Mouse (Mus musculus): ENCODE measurements at regions not wholly inside any gene's neighbourhood (a gene's known extent, or its start where the extent isn't known, plus 50 kb on each side); places are given as distances from the start of the nearest gene placed in this dataset.

- Histone ChIP-seq H3K27ac (ENCODE audit: control insufficient read depth, low read depth, low read length) (no peak overlapping the region), H3K4me3 (ENCODE audit: control insufficient read depth in 1 of 2, insufficient read depth in 1 of 2, low read depth in 2 of 2, low read length in 2 of 2) (no peak overlapping the region), H3K36me3 (ENCODE audit: control insufficient read depth in 1 of 2, insufficient read depth in 2 of 2, low read length in 2 of 2) (no peaks in the 10 kb centered on the region), H3K79me2 (ENCODE audit: control insufficient read depth, insufficient read depth, low read length, poor library complexity) (no peaks in the 10 kb centered on the region), H3K27me3 (ENCODE audit: control insufficient read depth in 1 of 2, insufficient read depth in 2 of 2, low read length in 2 of 2) (no peaks in the 10 kb centered on the region), H3K4me1 (ENCODE audit: control insufficient read depth in 1 of 2, insufficient read depth in 2 of 2, low read length in 2 of 2) (no peaks in the 10 kb centered on the region), H3K9me3 (replicated peaks; ENCODE audit: insufficient read depth, low read length) (no peaks in the 10 kb centered on the region), H3K9ac (ENCODE audit: control insufficient read depth, low read depth, low read length, poor library complexity, severe bottlenecking) (no peak overlapping the region)
- no peak for TF ChIP-seq TAL1 (IDR thresholded peaks at IDR 0.05; ENCODE audit: low read length)
- no peak for DNase-seq (ENCODE audit: low read depth, low spot score)
Observed at GRCm38 (mm10) chr15:93857336-93857901, 261.7 kb upstream of the Prickle1 start.

DNA sequence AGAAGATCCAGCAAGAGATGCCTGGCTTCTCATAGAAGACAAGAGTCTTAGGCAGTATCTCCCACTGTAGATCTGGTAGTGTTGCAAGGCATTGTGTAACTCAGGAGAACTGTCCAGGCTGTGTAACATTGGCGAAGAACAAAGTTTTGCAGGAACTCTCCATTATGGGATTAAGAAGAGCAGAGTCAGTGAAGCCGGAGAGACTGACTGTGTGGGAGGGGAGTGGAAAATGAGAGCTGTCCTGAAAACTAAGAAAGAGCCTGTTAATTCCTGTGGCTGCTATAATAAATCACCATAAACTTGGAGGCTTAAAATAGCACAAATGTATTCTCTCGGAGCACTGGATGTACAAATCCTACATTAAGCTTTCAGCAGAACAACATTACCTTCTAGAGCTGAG, 257.5 kb upstream of the Prickle1 start:
- Histone ChIP-seq H3K79me2 (ENCODE audit: control insufficient read depth, insufficient read depth, low read length, poor library complexity) (no peaks in the 10 kb centered on the region), H3K4me1 (ENCODE audit: control insufficient read depth in 1 of 2, insufficient read depth in 2 of 2, low read length in 2 of 2) (no peaks in the 10 kb centered on the region), H3K9ac (ENCODE audit: control insufficient read depth, low read depth, low read length, poor library complexity, severe bottlenecking) (no peak overlapping the region), H3K27ac (ENCODE audit: control insufficient read depth, low read depth, low read length) (no peak overlapping the region), H3K36me3 (ENCODE audit: control insufficient read depth in 1 of 2, insufficient read depth in 2 of 2, low read length in 2 of 2) (no peaks in the 10 kb centered on the region), H3K9me3 (replicated peaks; ENCODE audit: insufficient read depth, low read length) (no peaks in the 10 kb centered on the region), H3K4me3 (ENCODE audit: control insufficient read depth in 1 of 2, insufficient read depth in 1 of 2, low read depth in 2 of 2, low read length in 2 of 2) (no peak overlapping the region), H3K27me3 (ENCODE audit: control insufficient read depth in 1 of 2, insufficient read depth in 2 of 2, low read length in 2 of 2) (no peaks in the 10 kb centered on the region)
- TF ChIP-seq CHD2 (IDR thresholded peaks at IDR 0.05; ENCODE audit: low read length) (no peak), SIN3A (IDR thresholded peaks at IDR 0.05; ENCODE audit: low read length) (no peak)
- no peak for DNase-seq (ENCODE audit: low read depth, low spot score)

- Histone ChIP-seq H3K4me3 (ENCODE audit: control insufficient read depth in 1 of 2, insufficient read depth in 1 of 2, low read depth in 2 of 2, low read length in 2 of 2) (no peak overlapping the region), H3K27me3 (ENCODE audit: control insufficient read depth in 1 of 2, insufficient read depth in 2 of 2, low read length in 2 of 2) (no peaks in the 10 kb centered on the region), H3K36me3 (ENCODE audit: control insufficient read depth in 1 of 2, insufficient read depth in 2 of 2, low read length in 2 of 2) (no peaks in the 10 kb centered on the region), H3K4me1 (ENCODE audit: control insufficient read depth in 1 of 2, insufficient read depth in 2 of 2, low read length in 2 of 2) (no peaks in the 10 kb centered on the region), H3K9ac (ENCODE audit: control insufficient read depth, low read depth, low read length, poor library complexity, severe bottlenecking) (no peak overlapping the region), H3K9me3 (replicated peaks; ENCODE audit: insufficient read depth, low read length) (no peaks in the 10 kb centered on the region), H3K79me2 (ENCODE audit: control insufficient read depth, insufficient read depth, low read length, poor library complexity) (no peaks in the 10 kb centered on the region), H3K27ac (ENCODE audit: control insufficient read depth, low read depth, low read length) (no peak overlapping the region)
- TF ChIP-seq RAD21 (IDR thresholded peaks at IDR 0.05; ENCODE audit: low read depth, low read length): no peak
- no peak for TF ChIP-seq JUND (IDR thresholded peaks at IDR 0.05; ENCODE audit: low read depth, low read length)
- TF ChIP-seq KAT2A (conservative IDR thresholded peaks at IDR 0.05; ENCODE audit: low read depth, low read length): no peak
- no peak for TF ChIP-seq ELF1 (IDR thresholded peaks at IDR 0.05; ENCODE audit: low read depth, low read length)
- DNase-seq (ENCODE audit: low read depth, low spot score): no peak
Observed at GRCm38 (mm10) chr15:93852126-93852525, 256.4 kb upstream of the Prickle1 start.

DNA sequence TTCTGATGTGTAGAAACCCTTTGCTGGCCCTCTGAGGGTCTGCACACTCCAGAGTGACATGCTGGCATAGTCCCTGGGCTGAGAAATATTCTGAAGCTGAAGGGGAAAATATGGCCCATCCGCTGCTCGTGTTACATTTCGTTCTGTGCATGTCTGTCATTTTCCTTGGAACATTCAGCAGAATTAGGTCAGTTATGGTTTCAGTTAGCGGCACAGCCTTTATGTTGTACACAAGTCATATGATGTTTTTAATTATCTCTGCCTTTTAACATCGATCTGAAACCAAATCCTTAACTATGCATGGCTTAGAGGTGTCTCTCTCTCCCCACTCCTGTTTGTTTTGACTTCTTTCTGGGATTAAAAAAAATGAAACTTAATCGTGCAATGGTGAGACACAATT, 254.7 kb upstream of the Prickle1 start:
- no peaks in the 10 kb centered on the region for H3K79me2 ChIP-seq (ENCODE audit: control insufficient read depth, insufficient read depth, low read length, poor library complexity)
- no peaks in the 10 kb centered on the region for H3K4me1 ChIP-seq (ENCODE audit: control insufficient read depth in 1 of 2, insufficient read depth in 2 of 2, low read length in 2 of 2)
- no peaks in the 10 kb centered on the region for H3K36me3 ChIP-seq (ENCODE audit: control insufficient read depth in 1 of 2, insufficient read depth in 2 of 2, low read length in 2 of 2)
- no peaks in the 10 kb centered on the region for H3K27me3 ChIP-seq (ENCODE audit: control insufficient read depth in 1 of 2, insufficient read depth in 2 of 2, low read length in 2 of 2)
- H3K9ac ChIP-seq (ENCODE audit: control insufficient read depth, low read depth, low read length, poor library complexity, severe bottlenecking): no peak overlapping the region
- H3K4me3 ChIP-seq (ENCODE audit: control insufficient read depth in 1 of 2, insufficient read depth in 1 of 2, low read depth in 2 of 2, low read length in 2 of 2): no peak overlapping the region
- no peaks in the 10 kb centered on the region for H3K9me3 ChIP-seq (replicated peaks; ENCODE audit: insufficient read depth, low read length)
- TF ChIP-seq ZC3H11A (IDR thresholded peaks at IDR 0.05; ENCODE audit: low read depth, low read length) (no peak), ETS1 (IDR thresholded peaks at IDR 0.05; ENCODE audit: low read depth, low read length) (no peak), TBP (IDR thresholded peaks at IDR 0.05; ENCODE audit: low read depth, low read length) (no peak), RCOR1 (IDR thresholded peaks at IDR 0.05; ENCODE audit: low read depth, low read length) (no peak), MEF2A (IDR thresholded peaks at IDR 0.05; ENCODE audit: extremely low read depth, insufficient replicate concordance, low read depth, low read length, poor library complexity, severe bottlenecking) (no peak), GABPA (IDR thresholded peaks at IDR 0.05; ENCODE audit: low read depth, low read length) (no peak), TCF12 (IDR thresholded peaks at IDR 0.05; ENCODE audit: low read depth, low read length) (no peak), MAZ (IDR thresholded peaks at IDR 0.05; ENCODE audit: low read depth, low read length) (no peak)
- DNase-seq (ENCODE audit: low read depth, low spot score): no peak
- H3K27ac ChIP-seq (ENCODE audit: control insufficient read depth, low read depth, low read length): no peak overlapping the region
